Comparison of ENCODE assay signal across 8 mouse cellular contexts in genomic region chr6:86585070-86585600, GRCm38 (mm10). TPM values are rescaled to one million over a fixed set of nuclear protein-coding genes. Genes with fewer than 3 reads are reported as not detected.
DNase-seq lines count a peak whose midpoint lies in the region; ATAC-seq and TF ChIP-seq lines count a peak whose summit lies in the region.

No protein-coding gene starts in this region.

- no peaks in the 10 kb centered on the region for H3K9me3 ChIP-seq in erythroblast, embryonic 14.5 days (ENCODE audit: control insufficient read depth, low read length)
- H3K9me3 ChIP-seq in heart, embryonic 11.5 days (replicated peaks; ENCODE audit: control insufficient read depth, low read length) = no peaks in the 10 kb centered on the region
- no peaks in the 10 kb centered on the region for H3K9me3 ChIP-seq in kidney, embryonic 14.5 days (ENCODE audit: control insufficient read depth, low read length)
- H3K9me3 ChIP-seq in limb, embryonic 14.5 days (ENCODE audit: control insufficient read depth, low read length) = no peaks in the 10 kb centered on the region
- H3K9me3 ChIP-seq in midbrain, embryonic 15.5 days = no peaks in the 10 kb centered on the region

- peak; percentile 41; the same call in 1 of the 2 replicates for TF ChIP-seq POLR2A in limb, embryonic 14.5 days (IDR thresholded peaks at IDR 0.05; ENCODE audit: borderline replicate concordance, extremely low read depth, insufficient read depth, insufficient read length)

- H3K27ac ChIP-seq in heart, embryonic 11.5 days (ENCODE audit: low read depth, low read length) = peak overlapping the region; percentile 91
- peak overlapping the region; percentile 83 for H3K27ac ChIP-seq in kidney, embryonic 14.5 days (ENCODE audit: low read depth, low read length)
- peak overlapping the region; percentile 80 for H3K27ac ChIP-seq in limb, embryonic 14.5 days (replicated peaks; ENCODE audit: low read depth, low read length)
- H3K27ac ChIP-seq in midbrain, embryonic 15.5 days = peak overlapping the region; percentile 90

- ATAC-seq in heart, embryonic 11.5 days (replicated peaks; ENCODE audit: insufficient number of reproducible peaks, low FRiP score, low TSS enrichment) = peak; percentile 83
- peak; percentile 73 for ATAC-seq in kidney, embryonic 14.5 days (ENCODE audit: low FRiP score, low TSS enrichment)
- peak; percentile 88 for ATAC-seq in limb, embryonic 14.5 days (ENCODE audit: low FRiP score, low read depth)
- peak; percentile 92 for ATAC-seq in midbrain, embryonic 15.5 days (replicated peaks)

- peaks cover 23% of the 10 kb centered on the region for H3K27me3 ChIP-seq in erythroblast, embryonic 14.5 days (ENCODE audit: control insufficient read depth)
- H3K27me3 ChIP-seq in heart, embryonic 11.5 days (ENCODE audit: control insufficient read depth, insufficient read depth, low read length) = no peaks in the 10 kb centered on the region
- no peaks in the 10 kb centered on the region for H3K27me3 ChIP-seq in kidney, embryonic 14.5 days (ENCODE audit: control insufficient read depth, insufficient read depth, low read length)
- H3K27me3 ChIP-seq in limb, embryonic 14.5 days (ENCODE audit: control insufficient read depth, insufficient read depth, low read length) = no peaks in the 10 kb centered on the region
- H3K27me3 ChIP-seq in midbrain, embryonic 15.5 days (replicated peaks) = no peaks in the 10 kb centered on the region

- peaks cover 22% of the 10 kb centered on the region for H3K4me1 ChIP-seq in erythroblast, embryonic 14.5 days (ENCODE audit: control insufficient read depth)
- H3K4me1 ChIP-seq in heart, embryonic 11.5 days (ENCODE audit: control insufficient read depth, insufficient read depth, low read length) = peaks cover 21% of the 10 kb centered on the region
- peaks cover 22% of the 10 kb centered on the region for H3K4me1 ChIP-seq in kidney, embryonic 14.5 days (ENCODE audit: control insufficient read depth, insufficient read depth, low read length)
- H3K4me1 ChIP-seq in limb, embryonic 14.5 days (ENCODE audit: control insufficient read depth, insufficient read depth, low read length) = peaks cover 27% of the 10 kb centered on the region
- peaks cover 22% of the 10 kb centered on the region for H3K4me1 ChIP-seq in midbrain, embryonic 15.5 days

- H3K36me3 ChIP-seq in erythroblast, embryonic 14.5 days (ENCODE audit: control insufficient read depth) = no peaks in the 10 kb centered on the region
- no peaks in the 10 kb centered on the region for H3K36me3 ChIP-seq in heart, embryonic 11.5 days (ENCODE audit: control insufficient read depth, insufficient read depth, low read length)
- H3K36me3 ChIP-seq in kidney, embryonic 14.5 days (ENCODE audit: control insufficient read depth, insufficient read depth, low read length) = no peaks in the 10 kb centered on the region
- no peaks in the 10 kb centered on the region for H3K36me3 ChIP-seq in limb, embryonic 14.5 days (ENCODE audit: control insufficient read depth, insufficient read depth, low read length)
- H3K36me3 ChIP-seq in midbrain, embryonic 15.5 days (replicated peaks) = no peaks in the 10 kb centered on the region

- peak overlapping the region; percentile 65 for H3K4me2 ChIP-seq in heart, embryonic 11.5 days
- H3K4me2 ChIP-seq in kidney, embryonic 14.5 days (replicated peaks; ENCODE audit: low read depth, low read length) = peak overlapping the region; percentile 39
- H3K4me2 ChIP-seq in limb, embryonic 14.5 days (replicated peaks; ENCODE audit: low read depth, low read length, severe bottlenecking) = peak overlapping the region; percentile 54
- H3K4me2 ChIP-seq in midbrain, embryonic 15.5 days = peak overlapping the region; percentile 53

- H3K4me3 ChIP-seq in erythroblast, embryonic 14.5 days (replicated peaks) = peak overlapping the region; percentile 25
- peak overlapping the region; percentile 31 for H3K4me3 ChIP-seq in heart, embryonic 11.5 days (ENCODE audit: low read depth, low read length)
- peak overlapping the region; percentile 26 for H3K4me3 ChIP-seq in kidney, embryonic 14.5 days (ENCODE audit: low read length)
- H3K4me3 ChIP-seq in limb, embryonic 14.5 days (replicated peaks; ENCODE audit: low read length) = peak overlapping the region; percentile 27
- H3K4me3 ChIP-seq in midbrain, embryonic 15.5 days = peak overlapping the region; percentile 32

- H3K9ac ChIP-seq in heart, embryonic 11.5 days (ENCODE audit: low read depth, low read length) = peak overlapping the region; percentile 76
- peak overlapping the region; percentile 51 for H3K9ac ChIP-seq in kidney, embryonic 14.5 days (ENCODE audit: low read depth, low read length)
- H3K9ac ChIP-seq in limb, embryonic 14.5 days (ENCODE audit: low read depth, low read length, severe bottlenecking) = peak overlapping the region; percentile 57
- H3K9ac ChIP-seq in midbrain, embryonic 15.5 days = peak overlapping the region; percentile 35

- WGBS in heart, embryonic 11.5 days (ENCODE audit: insufficient replicate concordance) = 9% methylated on average over 16 of the region's 16 CpGs
- whole genome bisulfite sequencing in kidney, embryonic 14.5 days = 11% methylated on average over 16 of the region's 16 CpGs
- WGBS in limb, embryonic 14.5 days = 7% methylated on average over 16 of the region's 16 CpGs
- WGBS in midbrain, embryonic 15.5 days = 0% methylated on average over 16 of the region's 16 CpGs

- peak; percentile 51 to 58 for DNase-seq in B cell, adult 2 months
- DNase-seq in brain, adult 2 months (ENCODE audit: low read depth, low spot score) = peak; percentile 99
- peak; percentile 86 for DNase-seq in limb, embryonic 14.5 days (ENCODE audit: low spot score)
- DNase-seq in spleen, adult 18-20 months = peak; percentile 43 to 45

RNA-seq across cellular contexts. Expression of gene Asprv1, which starts 42.8 kb away (rescaled TPM):
- polyA plus RNA-seq in erythroblast, embryonic 14.5 days (2012) = 0.03 TPM in 1 of 2 replicates, not detected in the other
- not detected in 2 replicates for polyA plus RNA-seq in heart, embryonic 11.5 days (2014; fragmentation: Nextera tagmentation; extraction: Ambion mirVana)
- polyA plus RNA-seq in kidney, embryonic 14.5 days (2014; fragmentation: Nextera tagmentation; extraction: Ambion mirVana) = 0.50 and 0.61 TPM in 2 replicates
- 19.9 and 34.8 TPM in 2 replicates for polyA plus RNA-seq in limb, embryonic 14.5 days (2012; rRNA removed)
- polyA plus RNA-seq in limb, embryonic 14.5 days (2014; fragmentation: Nextera tagmentation; extraction: Ambion mirVana) = 66.2 and 100.0 TPM in 2 replicates
- 0.47 and 1.7 TPM in 2 replicates for polyA plus RNA-seq in midbrain, embryonic 15.5 days (2015; fragmentation: Nextera tagmentation; extraction: Ambion mirVana)

RNA-seq across cellular contexts. Expression of gene Pcbp1, which starts 59.0 kb away (rescaled TPM):
- 148 and 149 TPM in 2 replicates for polyA plus RNA-seq in erythroblast, embryonic 14.5 days (2012)
- polyA plus RNA-seq in heart, embryonic 11.5 days (2014; fragmentation: Nextera tagmentation; extraction: Ambion mirVana) = 312 and 348 TPM in 2 replicates
- polyA plus RNA-seq in kidney, embryonic 14.5 days (2014; fragmentation: Nextera tagmentation; extraction: Ambion mirVana) = 475 and 492 TPM in 2 replicates
- 333 and 395 TPM in 2 replicates for polyA plus RNA-seq in limb, embryonic 14.5 days (2012; rRNA removed)
- 445 and 455 TPM in 2 replicates for polyA plus RNA-seq in limb, embryonic 14.5 days (2014; fragmentation: Nextera tagmentation; extraction: Ambion mirVana)
- polyA plus RNA-seq in midbrain, embryonic 15.5 days (2015; fragmentation: Nextera tagmentation; extraction: Ambion mirVana) = 339 and 344 TPM in 2 replicates

Comparison
In these comparisons a context has a peak if more than half of its experiments do, and no peak if none do; other contexts are left out.
1. Peak in every context shown above with its lines: DNase-seq, ATAC-seq, H3K4me3 ChIP-seq and H3K27ac ChIP-seq.
2. DNase-seq: peak in every context shown above with its lines; median percentile 99 in brain, adult 2 months; 86 in limb, embryonic 14.5 days; 54 in B cell, adult 2 months; 44 in spleen, adult 18-20 months.